Comparison of ENCODE assay signal across 20 mouse cellular contexts in the genomic region with DNA sequence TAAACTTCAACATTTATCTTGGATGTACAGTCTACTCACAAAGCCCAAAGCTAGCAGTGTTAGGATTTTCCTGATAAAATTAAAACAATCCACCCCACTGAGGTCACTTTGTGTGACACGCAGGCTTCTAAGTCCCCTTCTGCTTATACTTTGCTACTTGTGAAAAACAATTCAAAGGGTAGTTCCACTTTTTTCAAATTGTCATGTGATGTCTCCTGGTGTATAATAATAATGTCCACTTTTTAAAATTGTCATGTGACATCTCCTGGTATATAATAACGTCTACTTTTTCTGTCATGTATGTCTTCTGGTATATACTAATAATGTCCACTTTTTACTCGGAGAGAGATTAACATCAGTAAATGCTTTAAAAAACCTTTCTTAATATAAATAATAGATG. TPM values are rescaled to one million over a fixed set of nuclear protein-coding genes. Genes with fewer than 3 reads are reported as not detected.
"Had no signal": no experiment of that assay in that cellular context is flagged by ENCODE, and none has a peak within 500 bp of the region (broad histone marks: within the 10 kb centered on the region; RNA-seq: fewer than 3 reads in every experiment).

No protein-coding gene starts in this region.

- H3K27ac ChIP-seq: kidney, embryonic 15.5 days; limb, embryonic 10.5 days; limb, embryonic 13.5 days; liver, embryonic 12.5 days; liver, embryonic 15.5 days; lung, embryonic 15.5 days; midbrain, embryonic 12.5 days; midbrain, embryonic 15.5 days had no signal

- H3K27me3 ChIP-seq: kidney, embryonic 15.5 days; limb, embryonic 13.5 days; liver, embryonic 12.5 days; liver, embryonic 15.5 days; lung, embryonic 15.5 days; midbrain, embryonic 12.5 days; midbrain, embryonic 15.5 days had no signal

- ATAC-seq: liver, embryonic 12.5 days; midbrain, embryonic 15.5 days had no signal

- H3K36me3 ChIP-seq: kidney, embryonic 15.5 days; limb, embryonic 10.5 days; limb, embryonic 13.5 days; liver, embryonic 12.5 days; liver, embryonic 15.5 days; lung, embryonic 15.5 days; midbrain, embryonic 12.5 days; midbrain, embryonic 15.5 days had no signal

- H3K4me3 ChIP-seq: kidney, embryonic 15.5 days; limb, embryonic 10.5 days; limb, embryonic 13.5 days; liver, embryonic 12.5 days; liver, embryonic 15.5 days; lung, embryonic 15.5 days; midbrain, embryonic 12.5 days; midbrain, embryonic 15.5 days; myocyte had no signal

- DNase-seq: kidney, adult 11 months; kidney, adult 8-10 months; kidney, postnatal 14 days; kidney, postnatal 4 days; layer of hippocampus, adult 9-11 months; liver; lung, adult 18-20 months; lung, postnatal 10 days; thymus, adult 18-20 months had no signal

RNA-seq across cellular contexts. Expression of a gene that starts 59.8 kb away (rescaled TPM):
- total RNA-seq: layer of hippocampus, adult 18-20 months had no signal
- polyA plus RNA-seq: limb, embryonic 10.5 days; neural tube, embryonic 11.5 days had no signal
